Mouse (Mus musculus): ENCODE data around the gene Rnasek. TPM values are rescaled to one million over a fixed set of nuclear protein-coding genes. Genes with fewer than 3 reads are reported as not detected.

Gene Rnasek
- polyA plus RNA-seq, 1 experiment: 125 TPM

GRCm38 (mm10) chr11:70225798-70226601 is 13.6 kb downstream of the Rnasek start:
- no peak for DNase-seq (ENCODE audit: low read depth)

GRCm38 (mm10) chr11:70223724-70224123 is 15.9 kb downstream of the Rnasek start:
- no peak for TF ChIP-seq POLR2A (IDR thresholded peaks at IDR 0.05; ENCODE audit: borderline replicate concordance, extremely low read depth, insufficient read depth, insufficient read length, poor library complexity, severe bottlenecking)
- TF ChIP-seq CTCF (IDR thresholded peaks at IDR 0.05; ENCODE audit: borderline replicate concordance, extremely low read depth, insufficient read depth, insufficient read length): no peak
- no peak for DNase-seq (ENCODE audit: low read depth)

More at GRCm38 (mm10) chr11:70225798-70226601, 13.6 kb downstream of the Rnasek start:
- TF ChIP-seq CTCF (IDR thresholded peaks at IDR 0.05; ENCODE audit: borderline replicate concordance, extremely low read depth, insufficient read depth, insufficient read length) (no peak), POLR2A (IDR thresholded peaks at IDR 0.05; ENCODE audit: borderline replicate concordance, extremely low read depth, insufficient read depth, insufficient read length, poor library complexity, severe bottlenecking) (no peak)

GRCm38 (mm10) chr11:70221603-70222500 is 17.8 kb downstream of the Rnasek start:
- DNase-seq (ENCODE audit: low read depth): no peak
- TF ChIP-seq CTCF (IDR thresholded peaks at IDR 0.05; ENCODE audit: borderline replicate concordance, extremely low read depth, insufficient read depth, insufficient read length): no peak
- TF ChIP-seq POLR2A (IDR thresholded peaks at IDR 0.05; ENCODE audit: borderline replicate concordance, extremely low read depth, insufficient read depth, insufficient read length, poor library complexity, severe bottlenecking): no peak

- peak; percentile 100 for DNase-seq (ENCODE audit: low read depth)
- TF ChIP-seq CTCF (IDR thresholded peaks at IDR 0.05; ENCODE audit: borderline replicate concordance, extremely low read depth, insufficient read depth, insufficient read length) (no peak), POLR2A (IDR thresholded peaks at IDR 0.05; ENCODE audit: borderline replicate concordance, extremely low read depth, insufficient read depth, insufficient read length, poor library complexity, severe bottlenecking) (peak; percentile 68; the same call in 1 of the 2 replicates)
Observed at GRCm38 (mm10) chr11:70220731-70221602, 18.7 kb downstream of the Rnasek start, which contains the start of gene Slc16a13. Gene Slc16a13, minus strand, starts transcription at chr11:70221064.

GRCm38 (mm10) chr11:70220323-70220722 is 19.3 kb downstream of the Rnasek start:
- no peak for TF ChIP-seq CTCF (IDR thresholded peaks at IDR 0.05; ENCODE audit: borderline replicate concordance, extremely low read depth, insufficient read depth, insufficient read length)
- TF ChIP-seq POLR2A (IDR thresholded peaks at IDR 0.05; ENCODE audit: borderline replicate concordance, extremely low read depth, insufficient read depth, insufficient read length, poor library complexity, severe bottlenecking): no peak
- no peak for DNase-seq (ENCODE audit: low read depth)

- DNase-seq (ENCODE audit: low read depth): no peak
- TF ChIP-seq CTCF (IDR thresholded peaks at IDR 0.05; ENCODE audit: borderline replicate concordance, extremely low read depth, insufficient read depth, insufficient read length) (no peak), POLR2A (IDR thresholded peaks at IDR 0.05; ENCODE audit: borderline replicate concordance, extremely low read depth, insufficient read depth, insufficient read length, poor library complexity, severe bottlenecking) (no peak)
Observed at GRCm38 (mm10) chr11:70219873-70220272, 19.8 kb downstream of the Rnasek start.

- TF ChIP-seq CTCF (IDR thresholded peaks at IDR 0.05; ENCODE audit: borderline replicate concordance, extremely low read depth, insufficient read depth, insufficient read length) (no peak), POLR2A (IDR thresholded peaks at IDR 0.05; ENCODE audit: borderline replicate concordance, extremely low read depth, insufficient read depth, insufficient read length, poor library complexity, severe bottlenecking) (no peak)
- no peak for DNase-seq (ENCODE audit: low read depth)
Observed at GRCm38 (mm10) chr11:70218741-70219470, 20.7 kb downstream of the Rnasek start.

- TF ChIP-seq CTCF (IDR thresholded peaks at IDR 0.05; ENCODE audit: borderline replicate concordance, extremely low read depth, insufficient read depth, insufficient read length): no peak
- TF ChIP-seq POLR2A (IDR thresholded peaks at IDR 0.05; ENCODE audit: borderline replicate concordance, extremely low read depth, insufficient read depth, insufficient read length, poor library complexity, severe bottlenecking): no peak
- DNase-seq (ENCODE audit: low read depth): no peak
Observed at GRCm38 (mm10) chr11:70218039-70218438, 21.6 kb downstream of the Rnasek start.

- no peak for DNase-seq (ENCODE audit: low read depth)
- TF ChIP-seq POLR2A (IDR thresholded peaks at IDR 0.05; ENCODE audit: borderline replicate concordance, extremely low read depth, insufficient read depth, insufficient read length, poor library complexity, severe bottlenecking) (no peak), CTCF (IDR thresholded peaks at IDR 0.05; ENCODE audit: borderline replicate concordance, extremely low read depth, insufficient read depth, insufficient read length) (no peak)
Observed at GRCm38 (mm10) chr11:70216103-70216502, 23.5 kb downstream of the Rnasek start.

GRCm38 (mm10) chr11:70215301-70215700 is 24.3 kb downstream of the Rnasek start:
- DNase-seq (ENCODE audit: low read depth): no peak

More at GRCm38 (mm10) chr11:70215301-70215700, 24.3 kb downstream of the Rnasek start:
- TF ChIP-seq POLR2A (IDR thresholded peaks at IDR 0.05; ENCODE audit: borderline replicate concordance, extremely low read depth, insufficient read depth, insufficient read length, poor library complexity, severe bottlenecking) (no peak), CTCF (IDR thresholded peaks at IDR 0.05; ENCODE audit: borderline replicate concordance, extremely low read depth, insufficient read depth, insufficient read length) (no peak)
